Mouse (Mus musculus) bone marrow, adult 2 months (tissue): ENCODE measurements at regions not wholly inside any gene's neighbourhood (a gene's known extent, or its start where the extent isn't known, plus 50 kb on each side); places are given as distances from the start of the nearest gene placed in this dataset.

Experiments used
- CTCF ChIP-seq: fragments of 200-500 bp; IDR thresholded peaks from 2 replicates; pipeline ENCODE4 v1.5.1; 2011; ENCODE audit warnings: low read length, control low read depth; ENCODE audit not compliant: control insufficient read depth, insufficient read depth
- POLR2A ChIP-seq: fragments of 200-500 bp; IDR thresholded peaks from 2 replicates; pipeline ENCODE4 v1.6.1; 2011; ENCODE audit warnings: low read depth, mild to moderate bottlenecking, control low read depth, low read length, borderline replicate concordance; ENCODE audit not compliant: control insufficient read depth

- TF ChIP-seq CTCF (no peak), POLR2A (no peak)
These were observed 91.1 kb upstream of the Nrp1 start for GRCm38 (mm10) chr8:128267261-128267660.
